Mouse (Mus musculus): ENCODE results near the gene Csrp3. TPM values are rescaled to one million over a fixed set of nuclear protein-coding genes. Genes with fewer than 3 reads are reported as not detected.

Gene Csrp3
- polyA plus RNA-seq, 1 experiment from 2014 or later: 0.37 TPM

DNA sequence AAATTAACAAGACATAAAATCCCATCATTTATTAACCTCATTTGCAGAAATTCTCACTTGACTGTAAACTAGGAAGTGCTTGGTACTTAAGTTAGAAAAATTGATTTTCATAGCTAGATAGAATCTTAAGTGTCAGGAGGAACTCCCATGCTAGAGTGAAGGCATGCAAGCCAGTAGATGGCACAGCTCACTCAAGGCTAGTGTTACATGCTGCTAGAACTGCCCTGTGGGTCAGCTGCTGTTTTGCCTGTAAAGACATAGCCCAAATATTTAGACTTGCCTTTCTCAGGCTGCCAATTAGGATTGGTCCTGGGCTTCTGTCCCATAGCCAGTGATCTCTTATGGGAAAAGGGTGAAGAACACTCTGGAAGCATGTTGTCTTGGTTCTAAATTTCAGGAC is 35.5 kb downstream of the Csrp3 start:
- no peak for ATAC-seq (ENCODE audit: low FRiP score)
- H3K27ac ChIP-seq: no peak overlapping the region
- H3K4me1 ChIP-seq: no peaks in the 10 kb centered on the region
- no peaks in the 10 kb centered on the region for H3K9me3 ChIP-seq
- H3K4me2 ChIP-seq: no peak overlapping the region
- H3K4me3 ChIP-seq (replicated peaks): no peak overlapping the region
- H3K27me3 ChIP-seq: no peaks in the 10 kb centered on the region
- H3K36me3 ChIP-seq (replicated peaks): peaks cover 54% of the 10 kb centered on the region
- H3K9ac ChIP-seq: no peak overlapping the region

DNA sequence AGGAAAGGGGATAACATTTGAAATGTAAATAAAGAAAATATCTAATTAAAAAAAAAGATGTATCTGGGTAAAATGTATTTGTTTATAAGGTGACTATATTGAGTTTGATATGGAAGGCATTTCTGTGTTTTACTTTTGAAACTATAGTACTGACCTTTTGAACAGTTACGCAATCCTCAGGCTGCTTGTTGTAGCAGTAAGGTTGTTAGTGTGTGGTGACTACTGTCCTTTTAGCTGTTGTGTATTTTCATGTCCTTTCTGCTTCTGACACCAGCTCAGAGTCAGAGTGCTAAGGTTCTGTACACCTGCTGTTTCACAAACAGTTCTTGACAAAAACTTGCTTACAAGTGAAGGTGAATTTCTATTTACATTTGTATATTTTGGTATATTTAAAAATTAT is 37.2 kb downstream of the Csrp3 start:
- 95% methylated on average over 1 of the region's 1 CpGs for WGBS
- Histone ChIP-seq H3K27me3 (no peaks in the 10 kb centered on the region), H3K4me2 (no peak overlapping the region), H3K4me1 (no peaks in the 10 kb centered on the region), H3K9me3 (no peaks in the 10 kb centered on the region), H3K9ac (no peak overlapping the region), H3K27ac (no peak overlapping the region), H3K36me3 (replicated peaks) (peaks cover 53% of the 10 kb centered on the region), H3K4me3 (replicated peaks) (no peak overlapping the region)
- no peak for ATAC-seq (ENCODE audit: low FRiP score)

DNA sequence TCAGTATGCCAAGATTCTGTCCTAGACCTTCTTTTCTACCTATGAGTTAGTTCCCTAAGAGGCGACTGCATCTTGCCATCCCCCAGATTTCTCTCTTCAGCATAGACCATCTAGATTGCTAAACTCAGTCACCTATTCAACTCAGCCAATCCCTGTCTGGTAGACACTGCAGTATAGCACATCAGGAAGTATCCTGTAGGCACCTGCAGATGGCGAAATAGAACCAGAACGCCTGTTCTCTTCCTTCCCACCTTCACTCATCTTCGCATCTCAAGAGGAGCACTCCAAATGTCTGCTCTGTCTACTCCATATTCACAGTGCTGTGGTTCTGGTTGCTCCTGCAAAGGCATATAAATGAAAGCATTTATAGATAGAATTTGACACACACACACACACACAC is 41.2 kb downstream of the Csrp3 start:
- no peaks in the 10 kb centered on the region for H3K27me3 ChIP-seq
- H3K9me3 ChIP-seq: no peaks in the 10 kb centered on the region
- H3K4me2 ChIP-seq: no peak overlapping the region
- no peak overlapping the region for H3K9ac ChIP-seq
- H3K27ac ChIP-seq: no peak overlapping the region
- H3K36me3 ChIP-seq (replicated peaks): peaks cover 55% of the 10 kb centered on the region
- 87% methylated on average over 4 of the region's 4 CpGs for WGBS
- no peak for ATAC-seq (ENCODE audit: low FRiP score)
- H3K4me3 ChIP-seq (replicated peaks): no peak overlapping the region
- no peaks in the 10 kb centered on the region for H3K4me1 ChIP-seq

DNA sequence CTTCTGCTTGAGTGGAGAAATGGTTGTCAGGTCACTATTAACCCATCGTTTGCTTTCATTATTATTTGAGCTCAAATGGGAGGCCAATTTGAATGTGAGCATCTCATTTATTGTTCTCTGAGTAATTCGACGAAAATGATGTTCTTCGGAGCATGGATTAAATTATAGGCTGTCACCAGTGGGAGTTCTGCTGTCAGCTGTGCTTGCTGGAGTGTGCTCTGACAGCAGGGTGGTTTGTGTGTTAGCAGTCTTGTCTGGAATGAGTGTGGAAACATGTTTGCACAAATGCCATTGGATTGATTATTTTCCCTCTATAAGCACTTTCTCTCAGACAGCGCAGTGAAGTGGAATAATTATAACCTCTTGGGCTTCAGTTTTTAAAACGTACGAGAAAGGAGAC is 44.5 kb downstream of the Csrp3 start:
- peaks cover 48% of the 10 kb centered on the region for H3K36me3 ChIP-seq (replicated peaks)
- H3K4me2 ChIP-seq: no peak overlapping the region
- no peaks in the 10 kb centered on the region for H3K9me3 ChIP-seq
- H3K9ac ChIP-seq: no peak overlapping the region
- H3K4me3 ChIP-seq (replicated peaks): no peak overlapping the region
- H3K27ac ChIP-seq: no peak overlapping the region
- H3K27me3 ChIP-seq: no peaks in the 10 kb centered on the region
- no peaks in the 10 kb centered on the region for H3K4me1 ChIP-seq
- 67% methylated on average over 7 of the region's 7 CpGs for WGBS
- peak; percentile 79 for ATAC-seq (ENCODE audit: low FRiP score)

DNA sequence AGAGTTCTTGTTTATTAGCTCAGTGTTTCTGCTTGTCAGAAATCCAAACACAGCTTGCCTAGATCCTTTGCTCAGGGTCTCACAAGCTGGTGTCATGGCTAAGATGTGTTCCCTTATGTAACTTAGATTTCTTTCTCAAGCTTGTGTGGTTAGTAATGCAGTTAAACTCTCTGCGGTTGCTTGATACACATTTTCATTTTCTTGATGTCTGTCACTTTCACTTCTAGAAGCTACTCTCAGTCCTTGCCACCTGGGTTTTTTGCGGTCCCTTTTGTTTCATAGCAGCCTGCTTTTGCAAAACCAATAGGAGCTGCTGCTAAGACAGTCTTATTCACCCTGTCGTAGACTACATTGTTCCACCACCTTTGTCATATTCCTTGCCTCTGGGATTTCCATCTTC is 52.7 kb downstream of the Csrp3 start:
- 88% methylated on average over 3 of the region's 3 CpGs for WGBS
- Histone ChIP-seq H3K4me1 (peaks cover 7% of the 10 kb centered on the region), H3K4me3 (replicated peaks) (no peak overlapping the region), H3K9me3 (no peaks in the 10 kb centered on the region), H3K27me3 (no peaks in the 10 kb centered on the region), H3K27ac (no peak overlapping the region), H3K36me3 (replicated peaks) (peaks cover 7% of the 10 kb centered on the region; the same call in 1 of the 2 replicates), H3K4me2 (no peak overlapping the region), H3K9ac (no peak overlapping the region)
- ATAC-seq (ENCODE audit: low FRiP score): no peak

DNA sequence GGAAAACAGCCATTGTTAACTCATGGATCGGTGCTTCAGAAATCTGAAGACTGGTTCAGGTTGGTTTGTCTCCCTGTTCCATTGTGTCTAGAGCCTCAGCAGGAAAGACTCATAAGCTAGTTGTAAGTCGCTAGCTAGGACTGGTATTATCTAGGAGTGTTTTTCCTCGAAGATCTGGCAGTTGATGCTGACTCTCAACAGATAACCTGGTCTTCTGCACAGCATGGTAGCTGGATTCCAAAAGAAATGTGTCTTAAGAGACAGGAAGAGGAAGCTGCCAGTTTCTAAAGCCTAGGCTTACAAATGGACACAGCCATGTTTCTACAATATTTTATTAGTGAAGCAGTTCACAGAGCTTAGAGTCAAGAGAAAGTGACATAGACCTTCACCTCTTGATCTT is 56.4 kb downstream of the Csrp3 start:
- peaks cover 4% of the 10 kb centered on the region; the same call in 1 of the 2 replicates for H3K36me3 ChIP-seq (replicated peaks)
- H3K4me2 ChIP-seq: no peak overlapping the region
- peaks cover 16% of the 10 kb centered on the region for H3K4me1 ChIP-seq
- whole genome bisulfite sequencing: 82% methylated on average over 3 of the region's 3 CpGs
- no peak overlapping the region for H3K27ac ChIP-seq
- no peak overlapping the region for H3K4me3 ChIP-seq (replicated peaks)
- ATAC-seq (ENCODE audit: low FRiP score): no peak
- H3K27me3 ChIP-seq: no peaks in the 10 kb centered on the region
- H3K9ac ChIP-seq: no peak overlapping the region
- H3K9me3 ChIP-seq: no peaks in the 10 kb centered on the region

DNA sequence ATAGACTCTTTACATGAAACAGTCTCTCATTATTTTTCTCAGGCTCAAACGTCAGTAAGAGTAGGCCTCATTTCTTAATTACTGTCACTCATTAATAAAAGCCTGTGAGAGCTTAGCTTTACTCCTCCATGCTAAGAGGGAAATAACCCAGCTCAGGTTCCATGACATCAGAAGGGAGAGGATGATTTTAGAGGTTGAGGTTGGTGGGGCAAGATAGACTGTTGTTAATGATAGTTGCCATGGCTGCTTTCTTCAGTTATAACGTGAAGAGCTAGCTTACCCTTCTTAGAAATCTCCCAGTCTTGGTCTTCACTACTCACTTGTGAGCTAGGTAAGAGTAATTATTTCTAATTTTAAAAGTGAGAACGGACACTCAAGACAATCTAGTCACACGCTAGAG is 57.7 kb downstream of the Csrp3 start:
- peak overlapping the region; percentile 67 for H3K4me2 ChIP-seq
- no peaks in the 10 kb centered on the region for H3K27me3 ChIP-seq
- H3K9me3 ChIP-seq: no peaks in the 10 kb centered on the region
- peaks cover 16% of the 10 kb centered on the region for H3K4me1 ChIP-seq
- WGBS: 42% methylated on average over 4 of the region's 4 CpGs
- no peaks in the 10 kb centered on the region; the same call in 1 of the 2 replicates for H3K36me3 ChIP-seq (replicated peaks)
- no peak overlapping the region for H3K27ac ChIP-seq
- no peak for ATAC-seq (ENCODE audit: low FRiP score)
- H3K9ac ChIP-seq: no peak overlapping the region
- H3K4me3 ChIP-seq (replicated peaks): no peak overlapping the region

DNA sequence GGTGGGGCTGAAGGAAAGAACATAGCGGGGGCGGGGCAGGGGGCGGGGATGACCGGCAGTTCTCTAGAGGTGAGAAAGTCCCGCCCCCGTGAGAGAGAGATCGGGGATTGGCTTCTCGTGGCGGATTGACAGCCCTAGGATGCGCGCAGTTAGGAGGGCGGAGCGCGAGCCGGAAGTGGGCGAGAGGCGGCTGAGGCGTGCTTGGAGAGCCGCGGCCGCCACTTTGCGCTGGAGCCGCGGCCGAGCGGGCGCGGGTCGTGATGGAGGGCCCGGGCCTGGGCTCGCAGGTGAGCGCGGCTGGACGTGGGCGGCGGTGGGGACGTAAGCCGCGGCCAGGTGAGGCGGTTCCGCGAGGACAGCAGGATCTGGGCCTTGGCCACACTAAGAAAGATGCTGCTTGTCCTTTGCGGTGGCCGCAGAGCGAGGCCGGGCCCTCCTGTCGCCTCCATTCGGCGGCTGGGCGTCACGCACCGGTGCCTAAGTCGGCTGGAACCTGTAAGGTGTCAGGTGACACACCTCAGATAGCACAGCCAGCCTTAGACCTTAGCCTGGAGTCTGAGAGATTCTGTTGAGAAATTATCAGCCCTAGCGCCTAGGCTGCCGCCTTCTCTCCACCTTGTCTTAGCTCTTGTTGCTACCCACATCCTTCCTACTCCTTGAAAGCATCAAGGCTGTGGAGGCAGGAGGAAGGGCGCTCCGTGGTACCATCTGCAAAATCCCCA is 58.8 kb downstream of the Csrp3 start, which contains the start of gene Zdhhc13:
TSS of gene Zdhhc13 (plus strand) at position 153 of the 722 bp plus-strand sequence.
- H3K9me3 ChIP-seq: no peaks in the 10 kb centered on the region
- peak within 1 kb of the TSS; percentile 88 for H3K9ac ChIP-seq
- no peaks in the 10 kb centered on the region for H3K27me3 ChIP-seq
- H3K4me3 ChIP-seq (replicated peaks): peak within 1 kb of the TSS; percentile 87
- peaks cover 16% of the 10 kb centered on the region for H3K4me1 ChIP-seq
- ATAC-seq (ENCODE audit: low FRiP score): peak; percentile 99
- 0 out of 2 replicates have a peak within 1 kb of the TSS, but pooled peaks have one; percentile 47 for H3K27ac ChIP-seq
- peak within 1 kb of the TSS; percentile 67 for H3K4me2 ChIP-seq
- H3K36me3 ChIP-seq (replicated peaks): no peaks in the 10 kb centered on the region; the same call in 1 of the 2 replicates
- WGBS: under 1% methylated on average over 57 of the region's 57 CpGs

DNA sequence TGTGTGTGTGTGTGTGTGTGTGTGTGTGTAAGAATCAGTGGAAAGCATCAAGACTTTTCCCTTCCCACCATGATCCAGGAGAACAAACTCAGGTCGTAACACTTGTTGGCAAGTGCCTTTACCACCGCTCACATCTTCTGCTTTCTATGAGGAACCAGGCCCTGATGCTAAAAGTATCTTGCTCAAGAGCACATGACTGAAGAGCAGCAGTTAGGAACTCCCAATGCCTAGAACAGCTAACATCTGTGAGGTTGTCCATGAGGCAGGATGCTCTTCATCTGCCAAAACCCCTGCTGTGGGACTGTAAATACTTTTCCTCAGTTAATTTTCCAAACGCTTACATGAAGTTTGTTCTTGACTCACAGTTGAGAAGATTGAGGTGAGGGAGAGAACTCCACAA is 59.5 kb downstream of the Csrp3 start:
- H3K27ac ChIP-seq: no peak overlapping the region

DNA sequence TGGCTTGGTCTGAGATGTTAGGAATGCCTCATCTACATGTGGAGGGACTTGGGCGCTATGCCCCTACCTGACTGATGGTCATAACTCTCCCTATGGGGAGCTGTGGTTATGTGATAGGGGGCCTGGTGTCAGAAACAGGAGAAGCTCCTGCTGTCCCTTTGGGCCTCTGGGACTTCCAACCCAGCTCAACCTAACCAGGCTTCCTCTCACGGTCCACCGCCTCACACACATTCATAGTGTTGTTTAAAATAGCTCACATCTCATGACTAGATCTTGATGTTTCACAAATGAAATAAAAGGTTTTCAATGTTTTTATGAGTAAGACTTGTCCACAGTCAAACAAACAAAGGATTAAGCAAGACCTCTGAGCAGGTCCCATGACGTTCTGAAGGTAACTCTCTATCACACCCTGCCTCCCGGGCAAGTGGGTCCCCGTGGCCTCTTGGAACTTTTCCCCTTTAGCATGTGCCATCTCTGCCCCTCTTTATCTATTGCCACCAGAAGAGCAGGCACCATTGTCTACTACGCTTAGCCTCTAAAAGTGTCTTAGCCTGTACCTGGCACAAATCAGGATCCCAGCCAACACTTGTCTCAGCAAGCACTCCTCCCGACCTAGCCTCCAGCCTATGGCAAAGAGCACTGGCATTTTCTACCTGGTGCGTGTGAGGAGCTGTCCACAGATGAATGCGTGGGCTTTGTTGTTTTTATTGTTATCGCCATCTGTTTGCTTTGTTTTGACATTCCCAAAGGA is 62.9 kb downstream of the Csrp3 start:
- Histone ChIP-seq H3K4me2 (no peak overlapping the region), H3K36me3 (replicated peaks) (no peaks in the 10 kb centered on the region), H3K4me3 (replicated peaks) (no peak overlapping the region), H3K27me3 (no peaks in the 10 kb centered on the region; the same call in 1 of the 2 replicates), H3K9ac (no peak overlapping the region), H3K27ac (no peak overlapping the region), H3K9me3 (no peaks in the 10 kb centered on the region), H3K4me1 (peaks cover 6% of the 10 kb centered on the region)
- no peak for ATAC-seq (ENCODE audit: low FRiP score)
- WGBS: 86% methylated on average over 11 of the region's 11 CpGs

More for the DNA sequence above, 59.5 kb downstream of the Csrp3 start:
- Histone ChIP-seq H3K27me3 (no peaks in the 10 kb centered on the region), H3K4me1 (peaks cover 16% of the 10 kb centered on the region), H3K36me3 (replicated peaks) (no peaks in the 10 kb centered on the region; the same call in 1 of the 2 replicates), H3K4me3 (replicated peaks) (peak overlapping the region; percentile 87), H3K9me3 (no peaks in the 10 kb centered on the region), H3K9ac (no peak overlapping the region), H3K4me2 (peak overlapping the region; percentile 67)
- no peak; the same call in 1 of the 2 replicates for ATAC-seq (ENCODE audit: low FRiP score)
- 73% methylated on average over 3 of the region's 3 CpGs for WGBS

DNA sequence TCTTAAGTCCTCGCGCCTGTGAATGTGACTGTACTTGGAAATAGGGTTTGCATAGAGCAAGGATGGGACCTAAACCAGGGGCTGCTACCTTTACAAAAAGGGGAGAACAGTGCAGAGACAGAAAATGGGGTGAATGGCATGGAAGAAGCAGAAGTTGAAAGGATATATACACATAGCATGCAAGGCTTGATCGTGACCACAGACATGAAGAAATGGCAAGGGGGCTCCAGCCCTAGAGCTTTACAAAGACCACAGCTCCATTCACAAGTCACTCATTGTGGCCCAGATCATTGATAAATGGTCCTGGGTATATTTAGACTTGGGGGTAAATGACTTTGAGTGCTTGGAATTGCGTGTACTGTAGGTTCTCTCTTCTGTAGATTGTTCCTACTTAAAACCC is 65.4 kb downstream of the Csrp3 start:
- no peaks in the 10 kb centered on the region for H3K9me3 ChIP-seq
- no peak for ATAC-seq (ENCODE audit: low FRiP score)
- H3K27ac ChIP-seq: no peak overlapping the region
- H3K27me3 ChIP-seq: no peaks in the 10 kb centered on the region; the same call in 1 of the 2 replicates
- 82% methylated on average over 4 of the region's 4 CpGs for WGBS
- H3K36me3 ChIP-seq (replicated peaks): no peaks in the 10 kb centered on the region
- H3K4me3 ChIP-seq (replicated peaks): no peak overlapping the region
- H3K4me2 ChIP-seq: no peak overlapping the region
- H3K9ac ChIP-seq: no peak overlapping the region
- H3K4me1 ChIP-seq: peaks cover 3% of the 10 kb centered on the region; the same call in 1 of the 2 replicates
